Mouse (Mus musculus) c-Kit-positive CD71-positive TER-119-positive erythroid progenitor cells, embryonic 14.5 days (primary cell): ENCODE data around the gene Ddc.
A peak's percentile ranks its signal among the peaks of the same experiment; 100 is the strongest.

Source experiments
- DNase-seq: peaks from one replicate; pipeline ENCODE4 v3.0.0-alpha.2; 2013; ENCODE audit warnings: low spot score

Ddc gene

GRCm38 (mm10) chr11:11844367-11844971 lies 53.5 kb downstream of the Ddc start:
- DNase-seq = no peak

- DNase-seq = peak; percentile 70
Measured at GRCm38 (mm10) chr11:11841590-11841989, 56.4 kb downstream of the Ddc start.

- DNase-seq = no peak
Measured at GRCm38 (mm10) chr11:11840746-11841145, 57.2 kb downstream of the Ddc start.

- DNase-seq = no peak
Measured at GRCm38 (mm10) chr11:11839874-11840273, 58.1 kb downstream of the Ddc start.

- no peak for DNase-seq
Measured at GRCm38 (mm10) chr11:11837384-11837783, 60.6 kb downstream of the Ddc start.

GRCm38 (mm10) chr11:11836713-11837370 lies 61.1 kb downstream of the Ddc start:
- DNase-seq = peak; percentile 79

- DNase-seq = no peak
Measured at GRCm38 (mm10) chr11:11836262-11836661, 61.7 kb downstream of the Ddc start.

GRCm38 (mm10) chr11:11835791-11836190 lies 62.2 kb downstream of the Ddc start:
- DNase-seq = no peak

- DNase-seq = peak; percentile 76
Measured at GRCm38 (mm10) chr11:11835361-11835760, 62.6 kb downstream of the Ddc start.

GRCm38 (mm10) chr11:11833100-11833499 lies 64.8 kb downstream of the Ddc start:
- DNase-seq = no peak

GRCm38 (mm10) chr11:11832755-11833084 lies 65.2 kb downstream of the Ddc start:
- DNase-seq = no peak

- no peak for DNase-seq
Measured at GRCm38 (mm10) chr11:11831940-11832754, 65.8 kb downstream of the Ddc start.

- no peak for DNase-seq
Measured at GRCm38 (mm10) chr11:11831526-11831925, 66.4 kb downstream of the Ddc start.

- no peak for DNase-seq
Measured at GRCm38 (mm10) chr11:11830884-11831495, 67.0 kb downstream of the Ddc start.

- no peak for DNase-seq
Measured at GRCm38 (mm10) chr11:11829161-11830000, 68.6 kb downstream of the Ddc start.

GRCm38 (mm10) chr11:11828761-11829160 lies 69.2 kb downstream of the Ddc start:
- no peak for DNase-seq

- no peak for DNase-seq
Measured at GRCm38 (mm10) chr11:11828251-11828650, 69.7 kb downstream of the Ddc start.

- DNase-seq = no peak
Measured at GRCm38 (mm10) chr11:11826475-11826874, 71.5 kb downstream of the Ddc start.

GRCm38 (mm10) chr11:11825670-11826069 lies 72.3 kb downstream of the Ddc start:
- DNase-seq = no peak

GRCm38 (mm10) chr11:11824970-11825635 lies 72.8 kb downstream of the Ddc start:
- DNase-seq = no peak
